Mouse (Mus musculus) liver, embryonic 11.5 days (tissue): ENCODE measurements around the gene Lce1a1. TPM values are rescaled to one million over a fixed set of nuclear protein-coding genes. Genes with fewer than 3 reads are reported as not detected.
"Not testable (repeated sequence)": the region's sequence is repeated elsewhere in the genome, so short reads cannot be mapped to it uniquely, and the experiment has no call there.

Experiments
- ATAC-seq: fragments of 200-750 bp; cut with Nextera tagmentation; replicated peaks from 2 replicates; pipeline ENCODE4 v1.8.0; 2017; ENCODE audit warnings: moderate number of reproducible peaks, mild to moderate bottlenecking, moderate TSS enrichment, moderate library complexity; ENCODE audit not compliant: low FRiP score
- DNase-seq: peaks from one replicate; pipeline ENCODE4 v3.0.0-alpha.2; 2017; ENCODE audit warnings: low spot score
- H3K27ac ChIP-seq: fragments of 300-500 bp; sonication (generic); 2 replicates; pipeline ENCODE4 v1.5.1; 2014; ENCODE audit warnings: mild to moderate bottlenecking, low read depth, low read length, control low read depth
- H3K27me3 ChIP-seq: fragments of 300-500 bp; sonication (generic); replicated peaks from 2 replicates; pipeline ENCODE4 v1.6.1; 2014; ENCODE audit warnings: low read length, mixed read lengths; ENCODE audit not compliant: control insufficient read depth, insufficient read depth
- H3K36me3 ChIP-seq: fragments of 300-500 bp; sonication (generic); 2 replicates; pipeline ENCODE4 v1.6.1; 2014; ENCODE audit warnings: mild to moderate bottlenecking, low read length, moderate library complexity, mixed read lengths; ENCODE audit not compliant: control insufficient read depth, insufficient read depth
- H3K4me1 ChIP-seq: fragments of 300-500 bp; sonication (generic); replicated peaks from 2 replicates; pipeline ENCODE4 v1.6.1; 2014; ENCODE audit warnings: low read length, mixed read lengths; ENCODE audit not compliant: control insufficient read depth, insufficient read depth
- H3K4me2 ChIP-seq: fragments of 300-500 bp; sonication (generic); 2 replicates; pipeline ENCODE4 v1.6.1; 2014; ENCODE audit warnings: mild to moderate bottlenecking, control low read depth, moderate library complexity
- H3K4me3 ChIP-seq: fragments of 300-500 bp; sonication (generic); 2 replicates; pipeline ENCODE4 v1.5.1; 2014; ENCODE audit warnings: low read depth, low read length, control low read depth
- H3K9ac ChIP-seq: fragments of 300-500 bp; sonication (generic); 2 replicates; pipeline ENCODE4 v1.6.1; 2014; ENCODE audit warnings: low read depth, low read length, control low read depth
- H3K9me3 ChIP-seq: fragments of 300-500 bp; sonication (generic); 2 replicates; pipeline ENCODE4 v1.6.1; 2016; ENCODE audit warnings: low read length, inconsistent platforms, mixed read lengths; ENCODE audit not compliant: control insufficient read depth
- WGBS: fragments of 180-500 bp; shearing (Covaris S2); extraction: QIAGEN DNeasy Blood & Tissue Kit; methylation state at CpG from one replicate; pipeline ENCODE4 v1.1.7; 2014; 5-methylcytosine and 5-hydroxymethylcytosine counted together
- polyA plus RNA-seq: library from polyadenylated mRNA; unstranded; fragments of >200 nt; fragmentation: Nextera tagmentation; extraction: Ambion mirVana; gene quantifications from 2 replicates; pipeline ENCODE4 v1.2.1, GENCODE M21; 2014

The Lce1a1 gene
- not detected in 2 replicates for polyA plus RNA-seq

DNA sequence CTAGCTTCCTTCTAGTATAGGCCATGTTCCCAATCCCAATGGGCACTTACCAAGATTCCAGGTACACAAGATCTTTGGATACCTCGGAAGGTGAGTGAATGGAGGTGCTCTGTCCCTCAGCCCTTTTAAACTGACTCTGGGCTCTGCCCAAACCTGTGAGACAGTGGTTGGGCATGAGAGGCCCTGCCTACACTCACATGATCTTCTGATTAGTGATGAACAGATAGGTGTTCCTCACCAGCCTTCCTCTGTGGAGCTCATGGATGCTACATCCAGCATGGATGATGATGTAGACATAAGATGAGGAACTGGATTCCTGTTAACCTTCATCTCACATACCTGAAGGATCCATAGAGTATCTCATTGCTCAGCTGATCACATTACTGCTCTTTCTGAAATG lies at the start of gene Lce1a1:
TSS of gene Lce1a1 (minus strand) at position 101 of the 400 bp plus-strand sequence.
- Histone ChIP-seq H3K4me3 (no peak within 1 kb of the TSS), H3K9me3 (no peaks in the 10 kb centered on the region), H3K27ac (no peak within 1 kb of the TSS), H3K36me3 (no peaks in the 10 kb centered on the region), H3K4me1 (no peaks in the 10 kb centered on the region), H3K27me3 (no peaks in the 10 kb centered on the region), H3K9ac (no peak within 1 kb of the TSS), H3K4me2 (no peak within 1 kb of the TSS)
- 76% methylated on average over 1 of the region's 1 CpGs for WGBS
- ATAC-seq, result no peak
- DNase-seq, result no peak

DNA sequence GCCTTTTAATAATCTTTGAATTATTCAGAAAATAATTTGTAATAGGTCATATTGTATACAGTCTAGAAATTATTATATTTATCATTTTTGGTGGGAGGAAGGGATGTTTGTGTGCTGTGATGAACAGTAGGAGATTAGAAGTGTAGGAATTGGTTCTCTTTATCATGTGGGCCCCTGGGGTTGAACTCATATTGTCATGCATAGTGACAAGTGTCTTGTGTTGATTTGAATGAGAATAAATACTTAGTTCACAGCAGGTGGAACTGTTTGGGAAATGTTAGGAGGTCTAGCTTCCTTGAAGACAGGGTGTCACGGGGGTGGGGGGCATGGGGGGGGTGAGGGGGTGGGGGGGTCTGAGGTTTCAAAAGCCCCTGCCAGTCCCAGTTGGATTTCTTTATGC lies 46.5 kb upstream of the Lce1a1 start:
- H3K36me3 ChIP-seq, result no peaks in the 10 kb centered on the region
- H3K4me2 ChIP-seq, result no peak overlapping the region
- H3K9me3 ChIP-seq, result no peaks in the 10 kb centered on the region
- 31% methylated on average over 1 of the region's 1 CpGs for WGBS
- no peak overlapping the region for H3K4me3 ChIP-seq
- no peak overlapping the region for H3K9ac ChIP-seq
- no peak overlapping the region for H3K27ac ChIP-seq
- no peak for DNase-seq
- H3K4me1 ChIP-seq, result no peaks in the 10 kb centered on the region
- H3K27me3 ChIP-seq, result no peaks in the 10 kb centered on the region
- no peak for ATAC-seq

DNA sequence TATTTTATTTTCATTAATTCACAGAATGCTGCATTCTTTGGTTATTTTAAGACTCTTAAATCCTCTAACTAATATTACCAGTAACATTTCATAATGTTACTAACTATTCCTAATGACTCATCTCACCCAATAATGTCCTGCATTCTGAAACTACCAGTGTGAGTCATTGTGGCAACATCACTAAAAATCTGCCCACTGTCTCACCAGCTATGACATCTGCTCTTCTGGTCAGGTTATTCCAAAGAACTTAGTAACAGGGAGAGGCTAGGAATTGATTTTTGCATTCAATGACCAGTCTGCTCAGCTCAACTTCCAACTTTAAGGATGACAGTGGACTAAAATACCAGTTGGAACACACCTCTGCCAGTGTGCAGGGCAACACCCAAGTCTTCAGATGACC lies 43.6 kb upstream of the Lce1a1 start:
- Histone ChIP-seq H3K4me3 (no peak overlapping the region), H3K36me3 (no peaks in the 10 kb centered on the region), H3K4me1 (no peaks in the 10 kb centered on the region), H3K9me3 (no peaks in the 10 kb centered on the region), H3K27ac (no peak overlapping the region), H3K4me2 (no peak overlapping the region), H3K27me3 (no peaks in the 10 kb centered on the region), H3K9ac (no peak overlapping the region)
- DNase-seq (no peak), ATAC-seq (no peak)

DNA sequence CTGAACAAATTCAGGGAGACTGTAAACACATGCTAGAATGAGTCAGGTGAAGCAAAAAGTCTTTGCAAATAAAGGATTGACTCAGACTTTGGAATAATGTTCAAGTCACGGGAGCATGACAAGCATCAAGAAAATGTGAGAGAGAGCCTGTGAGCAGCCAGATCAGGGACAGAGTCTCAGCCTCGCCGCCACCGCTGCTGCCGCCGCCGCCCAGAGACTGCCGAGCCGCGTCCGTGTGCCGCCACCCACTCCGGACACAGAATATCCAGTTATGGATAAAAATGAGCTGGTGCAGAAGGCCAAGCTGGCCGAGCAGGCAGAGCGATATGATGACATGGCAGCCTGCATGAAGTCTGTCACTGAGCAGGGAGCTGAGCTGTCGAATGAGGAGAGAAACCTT lies 41.0 kb upstream of the Lce1a1 start:
- 64% methylated on average over 16 of the region's 16 CpGs for WGBS
- not testable (repeated sequence) for H3K9ac ChIP-seq, H3K4me1 ChIP-seq, H3K36me3 ChIP-seq, H3K9me3 ChIP-seq, H3K27me3 ChIP-seq, ATAC-seq, H3K4me2 ChIP-seq, H3K4me3 ChIP-seq, H3K27ac ChIP-seq, DNase-seq

- no peak within 1 kb of the TSS for H3K9ac ChIP-seq
- no peaks in the 10 kb centered on the region for H3K4me1 ChIP-seq
- no peak within 1 kb of the TSS for H3K4me2 ChIP-seq
- no peaks in the 10 kb centered on the region for H3K9me3 ChIP-seq
- H3K4me3 ChIP-seq, result no peak within 1 kb of the TSS
- WGBS, result 61% methylated on average over 2 of the region's 2 CpGs
- no peak within 1 kb of the TSS for H3K27ac ChIP-seq
- ATAC-seq (no peak), DNase-seq (no peak)
- no peaks in the 10 kb centered on the region for H3K27me3 ChIP-seq
- H3K36me3 ChIP-seq, result no peaks in the 10 kb centered on the region
Observed at GRCm38 (mm10) chr3:92687110-92687509, 39.0 kb upstream of the Lce1a1 start, which contains the start of gene Lce1d. TSS of gene Lce1d (minus strand) at chr3:92687210.

DNA sequence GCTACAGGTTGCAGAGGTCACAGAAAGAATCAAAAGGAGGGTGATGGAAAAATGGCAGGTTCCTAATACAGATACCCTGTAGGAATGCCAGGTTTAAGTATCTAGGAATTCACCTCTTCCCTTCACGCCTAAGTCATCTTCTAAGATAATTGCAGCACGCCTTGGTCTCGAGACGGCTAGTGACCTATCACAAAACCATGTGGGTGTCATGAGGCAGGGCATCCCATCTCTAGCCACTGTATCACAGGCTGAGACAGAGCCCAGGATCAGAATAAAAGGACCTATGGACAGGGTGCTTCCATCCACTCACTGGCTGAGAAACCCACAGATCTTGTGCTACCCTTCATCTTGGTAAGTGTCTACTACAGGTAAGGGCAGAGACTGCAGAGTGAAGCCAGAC lies 30.8 kb upstream of the Lce1a1 start, which contains the start of gene Lce1c:
TSS of gene Lce1c (plus strand) at position 301 of the 400 bp plus-strand sequence.
- no peaks in the 10 kb centered on the region for H3K9me3 ChIP-seq
- DNase-seq, result no peak
- no peak within 1 kb of the TSS for H3K4me2 ChIP-seq
- 87% methylated on average over 4 of the region's 4 CpGs for WGBS
- no peak within 1 kb of the TSS for H3K27ac ChIP-seq
- no peaks in the 10 kb centered on the region for H3K4me1 ChIP-seq
- H3K9ac ChIP-seq, result no peak within 1 kb of the TSS
- H3K4me3 ChIP-seq, result no peak within 1 kb of the TSS
- no peaks in the 10 kb centered on the region for H3K27me3 ChIP-seq
- H3K36me3 ChIP-seq, result no peaks in the 10 kb centered on the region
- no peak for ATAC-seq

- H3K36me3 ChIP-seq, result no peaks in the 10 kb centered on the region
- H3K27ac ChIP-seq, result no peak within 1 kb of the TSS
- H3K9ac ChIP-seq, result no peak within 1 kb of the TSS
- no peaks in the 10 kb centered on the region for H3K27me3 ChIP-seq
- no peak within 1 kb of the TSS for H3K4me3 ChIP-seq
- no peak for ATAC-seq
- no peaks in the 10 kb centered on the region for H3K4me1 ChIP-seq
- no peaks in the 10 kb centered on the region for H3K9me3 ChIP-seq
- no peak for DNase-seq
- no peak within 1 kb of the TSS for H3K4me2 ChIP-seq
Observed at GRCm38 (mm10) chr3:92670215-92670614, 22.1 kb upstream of the Lce1a1 start, which contains the start of gene Lce1a2. TSS of gene Lce1a2 (minus strand) at chr3:92670315.

- Histone ChIP-seq H3K27ac (no peak within 1 kb of the TSS), H3K4me2 (no peak within 1 kb of the TSS), H3K4me3 (no peak within 1 kb of the TSS), H3K4me1 (no peaks in the 10 kb centered on the region), H3K9ac (no peak within 1 kb of the TSS), H3K9me3 (no peaks in the 10 kb centered on the region), H3K36me3 (no peaks in the 10 kb centered on the region), H3K27me3 (no peaks in the 10 kb centered on the region)
- ATAC-seq, result no peak
- no peak for DNase-seq
Observed at GRCm38 (mm10) chr3:92656826-92657225, 8.7 kb upstream of the Lce1a1 start, which contains the start of gene Lce1b. TSS of gene Lce1b (minus strand) at chr3:92656926.

- Histone ChIP-seq H3K9ac (no peak overlapping the region), H3K4me1 (no peaks in the 10 kb centered on the region), H3K27me3 (no peaks in the 10 kb centered on the region), H3K36me3 (no peaks in the 10 kb centered on the region), H3K4me2 (no peak overlapping the region), H3K4me3 (no peak overlapping the region), H3K9me3 (no peaks in the 10 kb centered on the region), H3K27ac (no peak overlapping the region)
- ATAC-seq, result no peak
- no peak for DNase-seq
- WGBS, result 89% methylated on average over 15 of the region's 15 CpGs
Observed at GRCm38 (mm10) chr3:92639854-92640253, 8.3 kb downstream of the Lce1a1 start.
